Mouse (Mus musculus): ENCODE results near the gene Fbxo30. TPM values are rescaled to one million over a fixed set of nuclear protein-coding genes. Genes with fewer than 3 reads are reported as not detected.

The Fbxo30 gene
- polyA plus RNA-seq, 1 experiment: not detected

- no peak for TF ChIP-seq POLR2A (IDR thresholded peaks at IDR 0.05; ENCODE audit: insufficient read depth, low read depth, low read length)
- TF ChIP-seq CTCF (IDR thresholded peaks at IDR 0.05; ENCODE audit: insufficient read depth, low read depth, low read length): no peak
- no peak overlapping the region for H3K4me3 ChIP-seq (ENCODE audit: insufficient read depth, low read depth, low read length)
- H3K27ac ChIP-seq (ENCODE audit: insufficient read depth, low read depth, low read length): no peak overlapping the region
- H3K4me1 ChIP-seq (ENCODE audit: control insufficient read depth, insufficient read depth, low read length): no peaks in the 10 kb centered on the region
Measured at GRCm38 (mm10) chr10:11269165-11269564, 12.0 kb upstream of the Fbxo30 start.

GRCm38 (mm10) chr10:11274431-11274830, 6.7 kb upstream of the Fbxo30 start:
- WGBS: 55% methylated on average over 1 of the region's 1 CpGs
- no peak overlapping the region for H3K4me3 ChIP-seq (ENCODE audit: insufficient read depth, low read depth, low read length)
- H3K4me1 ChIP-seq (ENCODE audit: control insufficient read depth, insufficient read depth, low read length): 0 out of 2 replicates have a peak, but pooled peaks cover 2% of the 10 kb centered on the region
- no peak overlapping the region; the same call in 1 of the 2 replicates for H3K27ac ChIP-seq (ENCODE audit: insufficient read depth, low read depth, low read length)
- TF ChIP-seq POLR2A (IDR thresholded peaks at IDR 0.05; ENCODE audit: insufficient read depth, low read depth, low read length) (no peak), CTCF (IDR thresholded peaks at IDR 0.05; ENCODE audit: insufficient read depth, low read depth, low read length) (no peak)

- peak overlapping the region; percentile 69 for H3K4me3 ChIP-seq (ENCODE audit: insufficient read depth, low read depth, low read length)
- peak overlapping the region; percentile 93 for H3K27ac ChIP-seq (ENCODE audit: insufficient read depth, low read depth, low read length)
- WGBS: 10% methylated on average over 6 of the region's 6 CpGs
- TF ChIP-seq POLR2A (IDR thresholded peaks at IDR 0.05; ENCODE audit: insufficient read depth, low read depth, low read length) (no peak), CTCF (IDR thresholded peaks at IDR 0.05; ENCODE audit: insufficient read depth, low read depth, low read length) (no peak)
- H3K4me1 ChIP-seq (ENCODE audit: control insufficient read depth, insufficient read depth, low read length): peaks cover 4% of the 10 kb centered on the region; the same call in 1 of the 2 replicates
Measured at GRCm38 (mm10) chr10:11280235-11280577, 924 bp upstream of the Fbxo30 start.

- Histone ChIP-seq H3K27ac (ENCODE audit: insufficient read depth, low read depth, low read length) (no peak overlapping the region), H3K4me3 (ENCODE audit: insufficient read depth, low read depth, low read length) (peak overlapping the region; percentile 69), H3K4me1 (ENCODE audit: control insufficient read depth, insufficient read depth, low read length) (peaks cover 4% of the 10 kb centered on the region; the same call in 1 of the 2 replicates)
- no peak for TF ChIP-seq POLR2A (IDR thresholded peaks at IDR 0.05; ENCODE audit: insufficient read depth, low read depth, low read length)
- TF ChIP-seq CTCF (IDR thresholded peaks at IDR 0.05; ENCODE audit: insufficient read depth, low read depth, low read length): no peak
- under 1% methylated on average over 63 of the region's 68 CpGs for WGBS
Measured at GRCm38 (mm10) chr10:11281498-11282305, 572 bp downstream of the Fbxo30 start.

- no peak for TF ChIP-seq POLR2A (IDR thresholded peaks at IDR 0.05; ENCODE audit: insufficient read depth, low read depth, low read length)
- no peak for TF ChIP-seq CTCF (IDR thresholded peaks at IDR 0.05; ENCODE audit: insufficient read depth, low read depth, low read length)
- Histone ChIP-seq H3K27ac (ENCODE audit: insufficient read depth, low read depth, low read length) (no peak overlapping the region), H3K4me3 (ENCODE audit: insufficient read depth, low read depth, low read length) (no peak overlapping the region), H3K4me1 (ENCODE audit: control insufficient read depth, insufficient read depth, low read length) (peaks cover 4% of the 10 kb centered on the region; the same call in 1 of the 2 replicates)
- WGBS: 11% methylated on average over 4 of the region's 4 CpGs
Measured at GRCm38 (mm10) chr10:11282306-11282631, 1.1 kb downstream of the Fbxo30 start.

GRCm38 (mm10) chr10:11298418-11298817, 17.3 kb downstream of the Fbxo30 start:
- WGBS: 94% methylated on average over 6 of the region's 6 CpGs
- Histone ChIP-seq H3K4me1 (ENCODE audit: control insufficient read depth, insufficient read depth, low read length) (no peaks in the 10 kb centered on the region), H3K27ac (ENCODE audit: insufficient read depth, low read depth, low read length) (no peak overlapping the region), H3K4me3 (ENCODE audit: insufficient read depth, low read depth, low read length) (no peak overlapping the region)
- TF ChIP-seq CTCF (IDR thresholded peaks at IDR 0.05; ENCODE audit: insufficient read depth, low read depth, low read length): no peak
- TF ChIP-seq POLR2A (IDR thresholded peaks at IDR 0.05; ENCODE audit: insufficient read depth, low read depth, low read length): no peak

GRCm38 (mm10) chr10:11305365-11306053, 24.4 kb downstream of the Fbxo30 start:
- no peak overlapping the region for H3K27ac ChIP-seq (ENCODE audit: insufficient read depth, low read depth, low read length)
- no peak overlapping the region for H3K4me3 ChIP-seq (ENCODE audit: insufficient read depth, low read depth, low read length)
- TF ChIP-seq CTCF (IDR thresholded peaks at IDR 0.05; ENCODE audit: insufficient read depth, low read depth, low read length) (no peak), POLR2A (IDR thresholded peaks at IDR 0.05; ENCODE audit: insufficient read depth, low read depth, low read length) (no peak)
- H3K4me1 ChIP-seq (ENCODE audit: control insufficient read depth, insufficient read depth, low read length): no peaks in the 10 kb centered on the region
- 52% methylated on average over 9 of the region's 9 CpGs for WGBS

- 31% methylated on average over 2 of the region's 2 CpGs for WGBS
- H3K27ac ChIP-seq (ENCODE audit: insufficient read depth, low read depth, low read length): no peak overlapping the region
Measured at GRCm38 (mm10) chr10:11306054-11306367, 24.9 kb downstream of the Fbxo30 start.

GRCm38 (mm10) chr10:11309866-11310265, 28.7 kb downstream of the Fbxo30 start:
- H3K4me3 ChIP-seq (ENCODE audit: insufficient read depth, low read depth, low read length): no peak overlapping the region
- WGBS: 89% methylated on average over 1 of the region's 1 CpGs

More at GRCm38 (mm10) chr10:11306054-11306367, 24.9 kb downstream of the Fbxo30 start:
- no peak for TF ChIP-seq POLR2A (IDR thresholded peaks at IDR 0.05; ENCODE audit: insufficient read depth, low read depth, low read length)
- TF ChIP-seq CTCF (IDR thresholded peaks at IDR 0.05; ENCODE audit: insufficient read depth, low read depth, low read length): no peak
- Histone ChIP-seq H3K4me3 (ENCODE audit: insufficient read depth, low read depth, low read length) (no peak overlapping the region), H3K4me1 (ENCODE audit: control insufficient read depth, insufficient read depth, low read length) (no peaks in the 10 kb centered on the region)

More at GRCm38 (mm10) chr10:11309866-11310265, 28.7 kb downstream of the Fbxo30 start:
- Histone ChIP-seq H3K4me1 (ENCODE audit: control insufficient read depth, insufficient read depth, low read length) (no peaks in the 10 kb centered on the region), H3K27ac (ENCODE audit: insufficient read depth, low read depth, low read length) (no peak overlapping the region)
- TF ChIP-seq CTCF (IDR thresholded peaks at IDR 0.05; ENCODE audit: insufficient read depth, low read depth, low read length) (no peak), POLR2A (IDR thresholded peaks at IDR 0.05; ENCODE audit: insufficient read depth, low read depth, low read length) (no peak)

Measured in olfactory bulb, adult 2 months (tissue).